Mouse (Mus musculus) thymus, adult 2 months (tissue): ENCODE measurements around the gene Sec31b. TPM values are rescaled to one million over a fixed set of nuclear protein-coding genes. Genes with fewer than 3 reads are reported as not detected.
A peak's percentile ranks its signal among the peaks of the same experiment; 100 is the strongest.

Source experiments
- DNase-seq: peaks from one replicate; pipeline ENCODE4 v3.0.0; 2021
- H3K27ac ChIP-seq: fragments of 200-500 bp; 2 replicates; pipeline ENCODE4 v1.5.1; 2012; ENCODE audit warnings: low read length, control low read depth; ENCODE audit not compliant: control insufficient read depth, insufficient read depth
- H3K27me3 ChIP-seq: fragments of 200-500 bp; 2 replicates; pipeline ENCODE4 v1.6.1; 2012; ENCODE audit warnings: mild to moderate bottlenecking, low read length, moderate library complexity, mixed read lengths; ENCODE audit not compliant: control insufficient read depth, insufficient read depth
- H3K36me3 ChIP-seq: fragments of 200-500 bp; 2 replicates; pipeline ENCODE4 v1.6.1; 2012; ENCODE audit warnings: mild to moderate bottlenecking, low read length, moderate library complexity; ENCODE audit not compliant: control insufficient read depth, insufficient read depth
- H3K4me1 ChIP-seq: fragments of 200-500 bp; replicated peaks from 2 replicates; pipeline ENCODE4 v1.6.1; 2012; ENCODE audit warnings: low read length; ENCODE audit not compliant: control insufficient read depth, insufficient read depth
- H3K4me3 ChIP-seq: fragments of 200-500 bp; 2 replicates; pipeline ENCODE4 v1.5.1; 2012; ENCODE audit warnings: mild to moderate bottlenecking, low read length, control low read depth, moderate library complexity; ENCODE audit not compliant: control insufficient read depth, insufficient read depth
- CTCF ChIP-seq: fragments of 200-500 bp; IDR thresholded peaks from 2 replicates; pipeline ENCODE4 v1.5.1; 2012; ENCODE audit warnings: mild to moderate bottlenecking, control low read depth, low read length, moderate library complexity, borderline replicate concordance; ENCODE audit not compliant: control insufficient read depth, poor library complexity, insufficient read depth; ENCODE audit errors: extremely low read depth
- POLR2A ChIP-seq: fragments of 200-500 bp; IDR thresholded peaks from 2 replicates; pipeline ENCODE4 v1.6.1; 2012; ENCODE audit warnings: mild to moderate bottlenecking, low read length, control low read depth, moderate library complexity; ENCODE audit not compliant: control insufficient read depth, poor library complexity, insufficient read depth; ENCODE audit errors: extremely low read depth
- WGBS: fragments of 180-500 bp; shearing (Covaris S2); methylation state at CpG from one replicate; pipeline ENCODE4 v1.1.7; 2018; 5-methylcytosine and 5-hydroxymethylcytosine counted together
- polyA plus RNA-seq: library from polyadenylated mRNA; depleted of rRNA; stranded (reverse); fragments of >200 nt; gene quantifications from 2 replicates; pipeline ENCODE4 v1.2.3, GENCODE M21; 2012

Sec31b gene
- polyA plus RNA-seq, 1 experiment = 18.8 TPM

DNA sequence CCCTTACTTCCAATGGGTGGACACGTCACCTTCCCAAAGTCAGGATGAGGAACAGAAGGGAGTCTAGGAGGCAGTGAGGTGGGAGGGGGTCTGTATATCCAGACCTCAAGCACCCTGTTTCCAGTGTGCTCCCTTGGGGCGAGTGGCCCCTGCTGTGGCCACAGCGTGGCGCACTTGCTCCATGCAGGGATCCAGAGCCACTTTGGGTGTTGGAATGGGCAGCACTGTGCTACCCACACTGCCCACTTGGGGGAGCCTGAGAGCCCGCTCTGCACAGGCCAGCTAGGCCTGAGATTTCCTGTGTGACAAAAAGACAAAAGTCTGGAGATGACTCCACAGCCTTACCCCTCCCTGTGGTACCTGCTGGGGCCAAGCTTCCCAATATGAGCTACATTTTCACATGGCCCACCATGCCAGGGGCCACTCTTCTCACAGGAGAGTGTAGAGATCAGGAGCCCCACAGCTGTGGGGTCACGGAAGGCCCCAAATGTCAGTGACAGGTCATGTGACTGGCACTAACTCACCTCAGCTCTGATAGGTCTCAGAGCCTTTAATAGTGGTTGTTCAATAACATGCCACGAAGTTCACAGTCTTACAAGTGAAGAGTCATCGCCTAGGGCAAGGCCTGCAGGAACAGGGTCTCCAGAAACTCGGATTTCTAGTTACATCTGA is 37.1 kb upstream of the Sec31b start:
- WGBS = 41% methylated on average over 9 of the region's 9 CpGs
- Histone ChIP-seq H3K27me3 (no peaks in the 10 kb centered on the region), H3K4me3 (no peak overlapping the region), H3K27ac (no peak overlapping the region), H3K36me3 (no peaks in the 10 kb centered on the region), H3K4me1 (peaks cover 6% of the 10 kb centered on the region)
- TF ChIP-seq POLR2A = no peak
- TF ChIP-seq CTCF = peak; percentile 99
- peak; percentile 92 for DNase-seq

DNA sequence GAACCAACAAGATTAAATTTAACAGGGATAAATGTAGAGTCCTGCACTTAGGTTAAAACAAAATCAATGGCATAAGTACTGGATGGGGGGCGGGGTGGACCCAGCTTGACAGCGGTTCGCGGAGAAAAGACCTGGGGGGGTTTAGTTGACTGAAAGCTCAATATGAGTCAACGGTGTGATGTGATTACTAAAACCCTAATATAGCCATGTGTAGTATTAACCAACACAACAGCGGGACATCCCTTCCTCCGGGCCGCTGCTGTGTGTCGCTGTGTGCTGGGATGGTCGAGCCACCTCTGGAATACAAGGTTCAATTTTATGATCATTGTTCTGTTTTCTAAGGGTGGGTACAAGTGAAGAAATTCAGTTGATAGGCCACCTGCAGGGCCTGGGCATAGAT is 36.4 kb upstream of the Sec31b start:
- 91% methylated on average over 10 of the region's 10 CpGs for WGBS
- peaks cover 6% of the 10 kb centered on the region for H3K4me1 ChIP-seq

DNA sequence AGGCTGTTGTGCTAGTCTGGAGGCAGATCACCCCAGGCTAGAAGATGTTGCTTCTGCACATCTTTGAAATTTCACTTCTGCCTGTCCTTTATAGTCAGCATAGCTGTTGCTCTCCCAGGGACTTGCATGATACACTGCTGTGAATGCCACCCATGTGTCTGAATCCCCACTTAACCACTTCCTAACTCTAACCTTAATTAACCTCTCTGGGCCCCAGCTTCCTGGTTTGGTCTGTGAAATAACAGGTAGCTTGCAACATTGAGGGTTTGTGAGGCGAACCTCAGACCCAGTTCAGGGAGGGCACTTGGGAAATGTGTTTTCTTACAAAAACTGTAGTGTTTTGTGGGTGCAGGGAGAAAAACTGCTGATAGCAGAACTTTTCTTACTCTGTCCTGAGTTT is 32.4 kb upstream of the Sec31b start:
- Histone ChIP-seq H3K4me3 (no peak overlapping the region), H3K36me3 (peaks cover 3% of the 10 kb centered on the region; the same call in 1 of the 2 replicates), H3K27ac (no peak overlapping the region), H3K27me3 (no peaks in the 10 kb centered on the region), H3K4me1 (peaks cover 6% of the 10 kb centered on the region)
- DNase-seq = peak; percentile 16
- TF ChIP-seq POLR2A = no peak
- no peak for TF ChIP-seq CTCF
- whole genome bisulfite sequencing = 13% methylated on average over 1 of the region's 1 CpGs

More for the DNA sequence above, 36.4 kb upstream of the Sec31b start:
- no peaks in the 10 kb centered on the region for H3K36me3 ChIP-seq
- no peak for DNase-seq
- H3K27me3 ChIP-seq = no peaks in the 10 kb centered on the region
- H3K27ac ChIP-seq = no peak overlapping the region
- TF ChIP-seq POLR2A (no peak), CTCF (no peak)
- no peak overlapping the region for H3K4me3 ChIP-seq

DNA sequence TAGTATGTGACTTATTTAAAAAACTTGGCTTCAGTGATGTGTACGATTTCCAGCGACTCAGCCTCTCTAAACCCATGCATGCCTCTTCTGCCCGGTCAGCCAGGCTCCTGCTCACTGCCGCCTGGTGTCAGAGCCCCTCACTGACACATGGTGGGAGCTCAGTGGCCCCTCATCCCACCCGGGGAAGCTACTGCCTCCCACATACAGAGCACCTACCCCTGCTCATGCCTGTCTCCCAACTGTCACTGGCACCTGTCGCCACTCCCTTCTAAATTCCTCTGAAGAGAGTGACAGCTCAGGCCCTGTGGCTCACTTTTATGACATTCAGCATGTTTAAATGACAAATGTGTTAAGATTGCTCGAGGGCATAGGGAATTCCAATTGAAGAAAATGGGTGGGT is 30.6 kb upstream of the Sec31b start:
- TF ChIP-seq CTCF = no peak
- Histone ChIP-seq H3K27ac (no peak overlapping the region), H3K27me3 (no peaks in the 10 kb centered on the region), H3K4me1 (peaks cover 4% of the 10 kb centered on the region), H3K4me3 (no peak overlapping the region), H3K36me3 (peaks cover 21% of the 10 kb centered on the region)
- no peak for DNase-seq
- WGBS = 95% methylated on average over 7 of the region's 7 CpGs

DNA sequence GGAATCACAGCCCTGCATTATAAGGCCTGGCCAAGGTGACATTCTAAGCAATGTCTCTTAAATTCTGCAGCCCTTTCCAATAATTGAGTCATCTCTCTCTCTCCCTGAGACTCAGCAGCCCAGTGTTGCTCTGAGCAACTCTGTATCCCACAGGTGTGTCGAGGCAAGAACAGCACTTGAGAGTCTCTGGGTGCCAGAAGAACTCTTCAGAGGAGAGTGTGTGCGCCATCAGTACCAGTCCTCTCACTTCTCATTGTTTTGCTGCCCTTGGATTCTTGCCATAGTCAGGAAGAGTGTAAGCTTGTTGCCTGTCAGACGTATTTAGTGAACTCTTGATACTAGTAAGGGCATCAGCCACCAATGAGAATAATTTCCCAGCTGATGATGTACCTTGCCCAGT is 22.1 kb upstream of the Sec31b start:
- Histone ChIP-seq H3K4me3 (no peak overlapping the region), H3K4me1 (peaks cover 9% of the 10 kb centered on the region), H3K27ac (no peak overlapping the region), H3K27me3 (no peaks in the 10 kb centered on the region), H3K36me3 (peaks cover 73% of the 10 kb centered on the region)
- 95% methylated on average over 3 of the region's 3 CpGs for WGBS
- no peak for TF ChIP-seq CTCF
- TF ChIP-seq POLR2A = no peak
- no peak for DNase-seq

DNA sequence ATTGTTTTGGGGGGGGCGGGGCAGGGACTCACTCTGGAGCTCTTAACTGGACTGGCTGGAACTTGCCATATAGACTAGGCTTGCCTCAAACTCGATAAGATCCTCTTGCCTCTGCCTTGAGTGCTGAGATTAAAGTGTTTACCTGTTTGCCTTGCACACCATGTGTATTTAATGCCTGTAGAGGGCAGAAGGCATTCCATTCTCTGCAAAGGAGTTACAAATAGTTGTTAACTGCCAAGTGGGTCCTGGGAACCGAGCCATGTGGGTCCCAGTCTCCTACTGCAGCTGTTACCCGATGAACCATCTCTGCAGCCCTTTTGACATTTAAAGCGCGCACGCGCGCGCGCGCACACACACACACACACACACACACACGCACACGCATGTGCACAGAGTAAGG is 18.3 kb upstream of the Sec31b start:
- Histone ChIP-seq H3K36me3 (peaks cover 38% of the 10 kb centered on the region), H3K27me3 (no peaks in the 10 kb centered on the region), H3K4me1 (peaks cover 9% of the 10 kb centered on the region), H3K4me3 (no peak overlapping the region), H3K27ac (no peak overlapping the region)
- TF ChIP-seq POLR2A = no peak
- no peak for TF ChIP-seq CTCF
- DNase-seq = no peak
- 93% methylated on average over 14 of the region's 14 CpGs for WGBS
